Mouse (Mus musculus) myocyte (in vitro differentiated cells): ENCODE measurements around the gene Ctsh.

Experiments
- E2F4 ChIP-seq: IDR thresholded peaks from one replicate; pipeline ENCODE4 v1.6.1; 2011; ENCODE audit warnings: mild to moderate bottlenecking, control low read depth, moderate library complexity; ENCODE audit not compliant: insufficient read depth
- MAX ChIP-seq: IDR thresholded peaks from one replicate; pipeline ENCODE4 v1.6.1; 2011; ENCODE audit warnings: low read depth, mild to moderate bottlenecking, control low read depth
- MYOD1 ChIP-seq, 3 experiments: IDR thresholded peaks; one replicate each; pipeline ENCODE4 v1.6.1; 2011; ENCODE audit warnings: control low read depth in 2 of 3, low read depth in 2 of 3, mild to moderate bottlenecking in 2 of 3, moderate library complexity in 1 of 3; ENCODE audit not compliant: insufficient read length in 2 of 3, control insufficient read depth in 1 of 3
- MYOG ChIP-seq, 3 experiments: IDR thresholded peaks; one replicate each; pipeline ENCODE4 v1.6.1; 2011; ENCODE audit warnings: control low read depth in 2 of 3, low read depth in 2 of 3, mild to moderate bottlenecking in 2 of 3; ENCODE audit not compliant: insufficient read length in 2 of 3, control insufficient read depth in 1 of 3, insufficient read depth in 1 of 3
- REST ChIP-seq: IDR thresholded peaks from one replicate; pipeline ENCODE4 v1.6.1; 2011; ENCODE audit warnings: mild to moderate bottlenecking, control low read depth, moderate library complexity; ENCODE audit not compliant: insufficient read depth, insufficient read length

- TF ChIP-seq MAX, result no peak
- TF ChIP-seq MYOG (IDR thresholded peaks at IDR 0.05; ENCODE audit: control insufficient read depth in 1 of 3, insufficient read depth in 1 of 3, insufficient read length in 2 of 3, low read depth in 2 of 3), result no peak
- TF ChIP-seq MYOD1 (IDR thresholded peaks at IDR 0.05; ENCODE audit: control insufficient read depth in 1 of 3, insufficient read length in 2 of 3, low read depth in 2 of 3), result no peak
- no peak for TF ChIP-seq REST
- TF ChIP-seq E2F4, result no peak
Measured at GRCm38 (mm10) chr9:90041556-90041955, 12.4 kb upstream of the Ctsh start.
